Mouse (Mus musculus): ENCODE results near the gene Yif1a. TPM values are rescaled to one million over a fixed set of nuclear protein-coding genes. Genes with fewer than 3 reads are reported as not detected.

The Yif1a gene
- polyA plus RNA-seq, 1 experiment from 2014 or later = 198 TPM

DNA sequence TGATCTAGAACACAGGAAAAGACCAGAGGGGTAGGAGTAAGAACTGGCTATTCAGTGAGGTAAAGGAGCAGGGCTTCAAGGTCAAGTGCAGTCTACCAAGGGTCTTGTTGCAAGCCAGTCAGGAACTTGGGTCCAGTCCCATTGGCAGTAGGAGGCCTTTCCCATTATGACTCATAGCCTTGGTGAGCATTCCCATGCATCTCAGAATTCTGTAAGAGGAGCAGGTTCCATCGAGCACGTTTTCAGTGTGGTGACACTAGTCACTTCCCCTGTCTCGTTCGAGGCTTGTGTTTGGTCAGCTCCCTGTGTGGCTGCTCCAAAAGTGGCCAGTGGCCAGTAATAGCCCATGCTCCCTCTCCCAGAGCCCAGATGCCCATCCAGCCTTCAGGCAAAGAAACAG, 42.8 kb upstream of the Yif1a start:
- Histone ChIP-seq H3K4me2 (replicated peaks; ENCODE audit: low read depth) (no peak overlapping the region), H3K27me3 (replicated peaks; ENCODE audit: control insufficient read depth, insufficient read depth, low read length) (no peaks in the 10 kb centered on the region), H3K9me3 (ENCODE audit: control insufficient read depth) (no peaks in the 10 kb centered on the region), H3K27ac (ENCODE audit: low read depth, low read length) (no peak overlapping the region), H3K4me3 (ENCODE audit: low read depth, low read length) (no peak overlapping the region), H3K4me1 (replicated peaks; ENCODE audit: control insufficient read depth, insufficient read depth, low read length) (0 out of 2 replicates have a peak, but pooled peaks cover 3% of the 10 kb centered on the region), H3K9ac (ENCODE audit: low read depth, low read length) (no peak overlapping the region), H3K36me3 (ENCODE audit: control insufficient read depth, insufficient read depth) (peaks cover 30% of the 10 kb centered on the region)
- no peak for ATAC-seq
- WGBS = 84% methylated on average over 4 of the region's 4 CpGs
- TF ChIP-seq CTCF (IDR thresholded peaks at IDR 0.05; ENCODE audit: low read depth) = no peak

DNA sequence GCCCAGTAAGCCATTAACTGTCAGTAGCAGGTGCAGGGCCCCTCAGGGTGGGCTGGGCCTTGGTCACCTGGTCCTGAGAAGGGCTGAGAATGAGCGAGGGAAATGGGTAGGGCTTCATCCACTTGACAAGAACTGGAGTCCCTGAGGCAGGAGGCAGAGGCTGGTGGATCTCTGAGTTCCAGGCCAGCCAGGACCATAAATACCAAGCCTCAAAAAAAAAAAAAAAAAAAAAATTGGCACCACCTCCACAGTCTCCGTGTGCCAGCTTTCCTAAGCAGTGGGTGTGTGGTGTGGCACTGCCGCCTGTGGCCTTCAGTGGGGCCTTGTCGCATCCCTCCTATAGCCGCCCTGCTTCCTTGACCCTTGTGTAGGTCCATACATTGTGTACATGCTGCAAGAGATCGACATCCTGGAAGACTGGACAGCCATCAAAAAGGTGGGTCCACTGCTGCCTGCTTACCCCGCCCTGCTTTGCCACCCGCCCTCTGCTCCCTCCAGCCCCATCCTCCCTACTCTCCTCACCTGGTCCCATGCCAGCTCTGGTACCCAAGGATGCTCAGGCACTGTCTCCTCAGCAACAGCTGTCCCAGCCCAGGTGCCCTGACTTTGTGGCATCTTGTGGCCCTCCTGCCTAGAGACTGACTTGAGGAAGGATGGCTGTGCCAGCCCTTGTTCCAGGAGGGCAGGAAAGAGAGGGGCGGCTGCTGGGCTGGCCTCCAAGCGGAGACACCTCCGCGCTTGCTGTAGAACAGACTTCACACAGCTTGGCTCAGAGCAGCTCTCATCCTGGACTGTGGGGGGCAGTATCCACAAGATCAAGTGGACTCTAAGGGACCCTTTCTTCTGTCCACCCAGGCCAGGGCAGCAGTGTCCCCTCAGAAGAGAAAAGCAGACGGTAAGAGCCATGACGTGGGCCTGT, 39.9 kb upstream of the Yif1a start:
- Histone ChIP-seq H3K4me1 (replicated peaks; ENCODE audit: control insufficient read depth, insufficient read depth, low read length) (no peaks in the 10 kb centered on the region), H3K9ac (ENCODE audit: low read depth, low read length) (no peak overlapping the region), H3K36me3 (ENCODE audit: control insufficient read depth, insufficient read depth) (peaks cover 30% of the 10 kb centered on the region), H3K4me2 (replicated peaks; ENCODE audit: low read depth) (no peak overlapping the region), H3K27me3 (replicated peaks; ENCODE audit: control insufficient read depth, insufficient read depth, low read length) (no peaks in the 10 kb centered on the region), H3K4me3 (ENCODE audit: low read depth, low read length) (no peak overlapping the region), H3K9me3 (ENCODE audit: control insufficient read depth) (no peaks in the 10 kb centered on the region), H3K27ac (ENCODE audit: low read depth, low read length) (no peak overlapping the region)
- no peak for ATAC-seq
- no peak for TF ChIP-seq CTCF (IDR thresholded peaks at IDR 0.05; ENCODE audit: low read depth)
- 81% methylated on average over 13 of the region's 14 CpGs for WGBS

DNA sequence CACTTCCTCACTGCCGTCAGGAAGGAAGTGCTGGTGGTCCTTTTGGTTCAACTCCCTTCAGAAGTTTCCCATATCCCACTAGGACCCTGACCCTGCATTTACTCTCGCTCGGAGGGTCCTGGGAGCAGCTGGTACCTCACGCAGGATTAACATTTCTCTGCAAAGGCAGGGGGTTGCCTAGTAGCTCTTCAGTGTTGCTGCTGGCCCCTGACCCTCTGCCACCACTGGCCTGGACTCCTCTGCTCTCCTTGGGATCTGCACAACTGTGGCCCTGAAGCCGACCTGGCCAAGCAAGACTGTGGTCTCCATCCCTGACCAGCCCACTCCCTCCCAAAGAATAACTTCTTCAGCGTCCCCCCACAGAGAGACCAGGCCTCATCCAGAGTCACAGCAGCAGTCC, 39.0 kb upstream of the Yif1a start:
- WGBS = 87% methylated on average over 6 of the region's 6 CpGs
- Histone ChIP-seq H3K9ac (ENCODE audit: low read depth, low read length) (no peak overlapping the region), H3K36me3 (ENCODE audit: control insufficient read depth, insufficient read depth) (peaks cover 30% of the 10 kb centered on the region), H3K4me2 (replicated peaks; ENCODE audit: low read depth) (no peak overlapping the region), H3K27me3 (replicated peaks; ENCODE audit: control insufficient read depth, insufficient read depth, low read length) (no peaks in the 10 kb centered on the region), H3K4me3 (ENCODE audit: low read depth, low read length) (no peak overlapping the region), H3K27ac (ENCODE audit: low read depth, low read length) (no peak overlapping the region), H3K4me1 (replicated peaks; ENCODE audit: control insufficient read depth, insufficient read depth, low read length) (no peaks in the 10 kb centered on the region), H3K9me3 (ENCODE audit: control insufficient read depth) (no peaks in the 10 kb centered on the region)
- no peak for TF ChIP-seq CTCF (IDR thresholded peaks at IDR 0.05; ENCODE audit: low read depth)
- ATAC-seq = no peak

DNA sequence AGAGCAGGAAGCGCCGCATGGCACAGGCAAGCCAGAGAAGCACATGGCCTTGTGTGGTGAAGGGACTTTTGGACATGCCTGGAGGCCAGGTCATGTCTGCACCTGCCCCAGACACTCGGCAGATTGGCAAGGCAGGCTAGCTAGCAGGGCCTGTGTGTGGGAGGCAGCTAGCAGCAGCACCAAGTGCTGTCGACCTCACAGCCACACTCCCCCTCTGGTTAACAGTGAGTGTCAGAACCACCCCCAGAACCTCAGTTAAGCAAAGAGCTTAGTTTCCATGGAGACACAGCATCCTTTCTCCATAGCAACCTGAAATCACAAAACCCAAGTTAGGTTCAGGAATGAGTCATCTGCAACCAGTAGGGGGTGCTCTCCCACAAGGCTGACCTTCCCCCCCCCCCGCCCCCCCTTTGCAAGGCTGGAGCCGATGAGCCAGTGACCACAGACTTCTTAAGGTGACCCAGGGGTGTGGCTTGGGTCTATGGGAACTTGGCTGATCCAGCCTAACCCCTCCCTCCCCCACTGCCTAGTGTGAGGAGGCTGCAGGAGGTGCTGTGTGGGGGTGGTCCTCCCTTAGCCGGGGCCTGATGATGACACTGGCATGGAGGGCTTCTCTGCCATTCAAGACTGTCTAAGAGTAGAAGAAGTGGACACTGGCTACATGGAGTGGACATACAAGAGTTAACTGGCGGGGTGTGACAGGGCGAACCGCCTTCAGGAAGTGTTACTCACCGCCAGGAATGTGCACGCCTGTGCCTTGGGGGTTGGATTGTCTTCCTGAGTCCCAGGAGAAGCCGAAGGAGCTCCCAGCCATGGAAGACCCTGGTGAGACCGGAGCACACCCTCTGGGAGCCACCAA, 38.1 kb upstream of the Yif1a start, which contains the start of gene Rin1:
Gene Rin1 (plus strand): TSS at position 435 of the 859 bp plus-strand sequence.
- TF ChIP-seq CTCF (IDR thresholded peaks at IDR 0.05; ENCODE audit: low read depth) = peak; percentile 72
- Histone ChIP-seq H3K9ac (ENCODE audit: low read depth, low read length) (no peak within 1 kb of the TSS; the same call in 1 of the 2 replicates), H3K4me2 (replicated peaks; ENCODE audit: low read depth) (peak within 1 kb of the TSS; percentile 60), H3K27ac (ENCODE audit: low read depth, low read length) (no peak within 1 kb of the TSS), H3K9me3 (ENCODE audit: control insufficient read depth) (no peaks in the 10 kb centered on the region), H3K36me3 (ENCODE audit: control insufficient read depth, insufficient read depth) (peaks cover 30% of the 10 kb centered on the region), H3K4me3 (ENCODE audit: low read depth, low read length) (peak within 1 kb of the TSS; percentile 34), H3K27me3 (replicated peaks; ENCODE audit: control insufficient read depth, insufficient read depth, low read length) (no peaks in the 10 kb centered on the region), H3K4me1 (replicated peaks; ENCODE audit: control insufficient read depth, insufficient read depth, low read length) (no peaks in the 10 kb centered on the region)
- WGBS = 21% methylated on average over 13 of the region's 14 CpGs
- peak; percentile 76 for ATAC-seq

DNA sequence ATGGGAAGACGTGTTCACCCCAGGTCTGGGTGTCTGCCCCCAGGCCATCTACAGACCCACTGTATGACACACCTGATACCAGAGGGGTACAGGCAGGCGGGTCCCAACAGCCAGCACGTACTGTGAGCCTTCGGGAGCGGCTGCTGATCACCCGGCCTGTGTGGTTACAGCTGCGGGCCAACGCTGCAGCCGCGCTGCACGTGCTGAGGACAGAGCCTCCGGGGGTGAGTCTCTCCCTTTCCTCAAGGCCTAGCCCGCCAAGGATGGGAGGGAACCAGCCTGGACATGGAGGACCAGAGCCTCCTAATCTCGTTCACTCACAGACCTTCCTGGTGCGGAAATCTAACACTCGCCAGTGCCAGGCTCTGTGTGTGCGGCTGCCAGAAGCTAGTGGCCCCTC, 37.3 kb upstream of the Yif1a start:
- TF ChIP-seq CTCF (IDR thresholded peaks at IDR 0.05; ENCODE audit: low read depth) = no peak
- H3K4me3 ChIP-seq (ENCODE audit: low read depth, low read length) = peak overlapping the region; percentile 34
- 7% methylated on average over 17 of the region's 17 CpGs for WGBS
- H3K36me3 ChIP-seq (ENCODE audit: control insufficient read depth, insufficient read depth) = peaks cover 30% of the 10 kb centered on the region
- no peak overlapping the region for H3K27ac ChIP-seq (ENCODE audit: low read depth, low read length)
- H3K9ac ChIP-seq (ENCODE audit: low read depth, low read length) = no peak overlapping the region; the same call in 1 of the 2 replicates
- ATAC-seq = no peak
- H3K4me1 ChIP-seq (replicated peaks; ENCODE audit: control insufficient read depth, insufficient read depth, low read length) = no peaks in the 10 kb centered on the region
- no peaks in the 10 kb centered on the region for H3K9me3 ChIP-seq (ENCODE audit: control insufficient read depth)
- no peaks in the 10 kb centered on the region for H3K27me3 ChIP-seq (replicated peaks; ENCODE audit: control insufficient read depth, insufficient read depth, low read length)
- peak overlapping the region; percentile 60 for H3K4me2 ChIP-seq (replicated peaks; ENCODE audit: low read depth)

DNA sequence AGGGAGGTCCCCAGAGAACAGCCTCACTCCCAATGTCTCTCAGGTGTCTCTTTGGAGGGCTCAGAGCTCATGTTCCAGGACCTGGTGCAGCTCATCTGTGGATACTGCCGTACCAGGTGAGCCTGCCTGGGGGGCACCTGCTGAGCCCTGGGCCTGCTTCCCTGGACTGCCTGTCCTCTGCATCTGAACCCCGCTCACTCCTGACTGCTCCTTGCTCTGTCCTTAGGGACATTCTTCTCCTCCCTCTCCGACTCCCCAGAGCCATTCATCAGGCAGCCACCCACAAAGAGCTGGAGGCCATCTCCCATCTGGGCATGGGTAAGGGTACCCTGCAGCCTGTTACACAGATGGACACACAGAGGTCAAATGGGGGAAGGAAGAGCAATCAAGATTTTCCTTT, 36.8 kb upstream of the Yif1a start:
- no peak for TF ChIP-seq CTCF (IDR thresholded peaks at IDR 0.05; ENCODE audit: low read depth)
- WGBS = 67% methylated on average over 3 of the region's 3 CpGs
- no peak overlapping the region for H3K9ac ChIP-seq (ENCODE audit: low read depth, low read length)

More for the DNA sequence above, 36.8 kb upstream of the Yif1a start:
- Histone ChIP-seq H3K4me1 (replicated peaks; ENCODE audit: control insufficient read depth, insufficient read depth, low read length) (no peaks in the 10 kb centered on the region), H3K27me3 (replicated peaks; ENCODE audit: control insufficient read depth, insufficient read depth, low read length) (no peaks in the 10 kb centered on the region), H3K4me2 (replicated peaks; ENCODE audit: low read depth) (peak overlapping the region; percentile 60), H3K27ac (ENCODE audit: low read depth, low read length) (no peak overlapping the region), H3K36me3 (ENCODE audit: control insufficient read depth, insufficient read depth) (peaks cover 27% of the 10 kb centered on the region), H3K4me3 (ENCODE audit: low read depth, low read length) (0 out of 2 replicates have a peak overlapping the region, but pooled peaks have one; percentile 34), H3K9me3 (ENCODE audit: control insufficient read depth) (no peaks in the 10 kb centered on the region)
- no peak for ATAC-seq
